Mouse (Mus musculus): ENCODE results near the gene Traf3. TPM values are rescaled to one million over a fixed set of nuclear protein-coding genes. Genes with fewer than 3 reads are reported as not detected.

The Traf3 gene
- polyA plus RNA-seq, 1 experiment from 2014 or later: 6.0 TPM

DNA sequence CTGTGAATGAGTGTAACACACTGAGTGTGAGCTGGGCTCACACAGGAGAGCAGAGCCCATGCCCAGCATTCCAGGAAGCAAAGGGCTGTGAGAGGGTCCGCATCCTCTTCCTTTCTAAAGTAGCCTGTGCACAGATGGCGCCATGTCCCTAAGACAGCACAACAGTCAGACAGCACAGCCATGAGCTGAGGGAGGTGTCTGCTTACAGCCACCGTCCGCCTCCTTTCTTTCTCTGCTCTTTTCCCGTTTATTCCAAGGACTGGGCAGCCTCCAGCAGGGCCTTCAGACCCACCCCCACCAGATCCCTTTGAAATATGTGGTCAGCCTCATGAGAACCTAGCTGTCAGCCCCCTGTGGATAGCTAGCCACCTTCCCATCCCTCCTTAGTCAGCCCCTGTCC is 99.0 kb downstream of the Traf3 start:
- H3K4me1 ChIP-seq (ENCODE audit: control insufficient read depth in 2 of 2, insufficient read depth in 2 of 2, low read length in 2 of 2): no peaks in the 10 kb centered on the region; a peak in 1 of 4 replicates
- H3K36me3 ChIP-seq (ENCODE audit: control insufficient read depth, insufficient read depth, low read length): peaks cover 30% of the 10 kb centered on the region
- no peak overlapping the region for H3K4me2 ChIP-seq (ENCODE audit: low read length)
- H3K4me3 ChIP-seq (ENCODE audit: control insufficient read depth in 1 of 2, insufficient read depth in 1 of 2, low read depth in 1 of 2, low read length in 2 of 2): no peak overlapping the region
- H3K9ac ChIP-seq (ENCODE audit: low read length): no peak overlapping the region
- no peaks in the 10 kb centered on the region for H3K9me3 ChIP-seq (ENCODE audit: control insufficient read depth, low read length)
- 75% methylated on average over 5 of the region's 5 CpGs for WGBS
- peaks cover 9% of the 10 kb centered on the region for H3K27me3 ChIP-seq (ENCODE audit: control insufficient read depth, insufficient read depth, low read length)
- no peak for ATAC-seq (ENCODE audit: insufficient number of reproducible peaks, insufficient read depth, low FRiP score, low read depth)
- H3K27ac ChIP-seq (replicated peaks in 1 of 2; ENCODE audit: control insufficient read depth in 1 of 2, insufficient read depth in 1 of 2, low read depth in 2 of 2, low read length in 2 of 2): no peak overlapping the region

DNA sequence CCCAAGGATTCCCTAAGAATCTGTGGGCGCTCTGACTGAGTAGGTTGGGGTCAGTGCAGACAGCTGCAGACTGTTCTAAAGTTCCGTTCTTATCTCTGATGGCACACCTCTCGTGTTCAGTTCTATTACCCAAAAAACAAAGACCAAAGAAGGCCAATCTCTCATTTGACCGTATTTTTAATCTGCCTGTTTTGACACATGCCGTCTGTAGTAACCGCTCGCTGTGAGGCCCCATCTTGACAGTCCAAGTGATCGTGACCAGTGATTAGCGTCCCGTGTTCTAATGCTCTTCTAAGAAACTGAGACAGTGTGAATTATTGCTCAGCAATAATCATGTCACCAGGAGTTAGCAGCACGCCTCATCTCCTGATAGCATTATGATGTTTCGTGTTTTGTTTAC is 100.4 kb downstream of the Traf3 start:
- Histone ChIP-seq H3K4me2 (ENCODE audit: low read length) (no peak overlapping the region), H3K27ac (replicated peaks in 1 of 2; ENCODE audit: control insufficient read depth in 1 of 2, insufficient read depth in 1 of 2, low read depth in 2 of 2, low read length in 2 of 2) (no peak overlapping the region), H3K27me3 (ENCODE audit: control insufficient read depth, insufficient read depth, low read length) (peaks cover 23% of the 10 kb centered on the region), H3K9me3 (ENCODE audit: control insufficient read depth, low read length) (no peaks in the 10 kb centered on the region), H3K4me3 (ENCODE audit: control insufficient read depth in 1 of 2, insufficient read depth in 1 of 2, low read depth in 1 of 2, low read length in 2 of 2) (no peak overlapping the region), H3K4me1 (ENCODE audit: control insufficient read depth in 2 of 2, insufficient read depth in 2 of 2, low read length in 2 of 2) (no peaks in the 10 kb centered on the region; a peak in 1 of 4 replicates), H3K36me3 (ENCODE audit: control insufficient read depth, insufficient read depth, low read length) (peaks cover 17% of the 10 kb centered on the region), H3K9ac (ENCODE audit: low read length) (no peak overlapping the region)
- no peak for ATAC-seq (ENCODE audit: insufficient number of reproducible peaks, insufficient read depth, low FRiP score, low read depth)
- WGBS: 85% methylated on average over 12 of the region's 12 CpGs

DNA sequence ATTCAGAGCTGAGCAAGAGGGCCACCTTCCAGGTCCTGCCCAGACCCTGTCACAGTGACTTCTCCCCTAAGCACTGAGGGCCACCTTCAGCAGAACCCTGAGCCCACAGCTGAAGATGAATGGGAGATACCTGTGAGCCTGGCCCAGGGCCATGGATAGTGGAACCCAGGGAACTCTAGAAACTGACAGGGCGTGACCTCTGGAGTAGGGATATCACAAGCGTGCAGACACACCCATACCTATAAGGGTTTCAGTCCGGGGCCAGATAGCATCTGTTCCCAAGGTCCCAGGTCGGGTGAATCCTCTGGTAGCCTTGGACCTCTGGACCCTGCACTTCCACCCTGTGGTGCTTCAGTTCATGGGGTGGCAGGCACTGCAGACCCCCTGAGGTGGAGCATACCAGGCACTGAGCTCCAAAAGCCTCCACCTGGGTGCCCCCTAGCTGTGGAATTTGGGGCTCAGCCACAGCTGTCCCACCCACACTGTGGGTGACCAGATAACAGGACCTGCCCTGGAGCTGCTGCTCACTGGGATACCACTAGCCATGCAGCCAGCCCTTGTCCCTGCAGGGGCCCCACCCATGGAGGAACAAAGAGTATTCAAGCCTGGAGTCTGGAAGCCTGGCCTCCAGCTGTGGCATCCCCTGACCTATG is 101.6 kb downstream of the Traf3 start:
- Histone ChIP-seq H3K9me3 (ENCODE audit: control insufficient read depth, low read length) (no peaks in the 10 kb centered on the region), H3K27ac (replicated peaks in 1 of 2; ENCODE audit: control insufficient read depth in 1 of 2, insufficient read depth in 1 of 2, low read depth in 2 of 2, low read length in 2 of 2) (no peak overlapping the region), H3K27me3 (ENCODE audit: control insufficient read depth, insufficient read depth, low read length) (peaks cover 35% of the 10 kb centered on the region), H3K36me3 (ENCODE audit: control insufficient read depth, insufficient read depth, low read length) (peaks cover 10% of the 10 kb centered on the region), H3K4me3 (ENCODE audit: control insufficient read depth in 1 of 2, insufficient read depth in 1 of 2, low read depth in 1 of 2, low read length in 2 of 2) (no peak overlapping the region), H3K4me2 (ENCODE audit: low read length) (no peak overlapping the region), H3K9ac (ENCODE audit: low read length) (no peak overlapping the region), H3K4me1 (ENCODE audit: control insufficient read depth in 2 of 2, insufficient read depth in 2 of 2, low read length in 2 of 2) (no peaks in the 10 kb centered on the region; a peak in 1 of 4 replicates)
- ATAC-seq (ENCODE audit: insufficient number of reproducible peaks, insufficient read depth, low FRiP score, low read depth): no peak
- WGBS: 69% methylated on average over 4 of the region's 4 CpGs

DNA sequence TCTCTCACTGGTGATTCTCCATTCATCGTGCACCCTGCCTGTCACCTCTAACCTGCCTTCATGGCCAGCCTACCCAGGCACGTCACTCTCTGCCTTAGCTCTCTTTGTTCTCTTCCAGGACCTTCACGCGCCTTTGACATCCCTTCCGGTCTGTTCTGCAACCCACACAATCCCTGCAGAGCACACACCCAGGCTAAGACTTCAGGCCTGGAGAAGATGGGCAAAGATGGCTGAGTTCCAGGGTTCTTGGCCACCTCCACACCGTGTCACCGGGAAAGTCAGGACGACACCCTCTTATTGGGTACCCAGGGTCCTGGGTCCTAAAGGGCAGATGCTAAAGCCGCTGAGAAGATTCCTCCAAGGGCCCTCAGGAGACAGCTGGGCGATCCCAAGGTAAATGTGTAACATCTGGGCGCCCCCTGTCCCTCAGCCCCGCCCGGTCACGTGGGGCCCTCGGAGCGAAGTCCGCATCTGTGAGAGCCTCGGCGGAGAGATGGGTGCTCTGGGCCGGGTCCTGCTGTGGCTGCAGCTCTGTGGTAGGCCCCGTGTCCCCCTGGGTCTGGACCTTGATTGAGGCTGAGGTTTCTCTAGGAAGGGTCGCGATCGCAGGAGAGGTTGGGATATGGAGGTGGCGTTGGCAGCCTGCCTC is 104.6 kb downstream of the Traf3 start, which contains the start of gene Amn:
Amn (plus strand) TSS at position 467 of the 649 bp plus-strand sequence.
- H3K4me2 ChIP-seq (ENCODE audit: low read length): 0 out of 2 replicates have a peak within 1 kb of the TSS, but pooled peaks have one; percentile 22
- peaks cover 64% of the 10 kb centered on the region for H3K27me3 ChIP-seq (ENCODE audit: control insufficient read depth, insufficient read depth, low read length)
- peak within 1 kb of the TSS in 1 of 2 experiments; percentile 21; a peak in 2 of 4 replicates for H3K4me3 ChIP-seq (ENCODE audit: control insufficient read depth in 1 of 2, insufficient read depth in 1 of 2, low read depth in 1 of 2, low read length in 2 of 2)
- WGBS: 27% methylated on average over 25 of the region's 25 CpGs
- no peak within 1 kb of the TSS for H3K9ac ChIP-seq (ENCODE audit: low read length)
- no peaks in the 10 kb centered on the region for H3K36me3 ChIP-seq (ENCODE audit: control insufficient read depth, insufficient read depth, low read length)
- no peak for ATAC-seq (ENCODE audit: insufficient number of reproducible peaks, insufficient read depth, low FRiP score, low read depth)
- no peak within 1 kb of the TSS for H3K27ac ChIP-seq (replicated peaks in 1 of 2; ENCODE audit: control insufficient read depth in 1 of 2, insufficient read depth in 1 of 2, low read depth in 2 of 2, low read length in 2 of 2)
- H3K9me3 ChIP-seq (ENCODE audit: control insufficient read depth, low read length): no peaks in the 10 kb centered on the region
- H3K4me1 ChIP-seq (ENCODE audit: control insufficient read depth in 2 of 2, insufficient read depth in 2 of 2, low read length in 2 of 2): peaks cover 13 to 20% of the 10 kb centered on the region in 2 experiments; a peak in 3 of 4 replicates

DNA sequence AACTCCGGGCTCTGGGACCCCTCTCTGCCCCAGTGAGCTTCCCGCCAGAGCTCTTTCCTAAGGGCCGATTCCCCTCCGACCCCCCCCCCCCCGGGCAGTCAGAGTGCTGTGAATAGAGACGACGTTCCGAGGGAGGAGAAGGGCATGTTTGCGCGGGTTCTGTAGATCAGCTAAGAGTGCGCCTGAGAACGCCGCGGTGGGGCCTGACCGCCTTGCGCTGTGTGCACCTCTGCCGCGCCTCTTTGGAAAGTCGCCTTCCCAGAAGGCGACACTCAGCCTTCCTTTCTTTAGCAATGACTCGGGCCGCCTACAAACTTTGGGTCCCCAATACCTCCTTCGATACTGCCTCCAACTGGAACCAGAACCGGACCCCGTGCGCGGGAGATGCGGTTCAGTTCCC is 105.2 kb downstream of the Traf3 start:
- H3K9ac ChIP-seq (ENCODE audit: low read length): no peak overlapping the region
- no peak overlapping the region for H3K27ac ChIP-seq (replicated peaks in 1 of 2; ENCODE audit: control insufficient read depth in 1 of 2, insufficient read depth in 1 of 2, low read depth in 2 of 2, low read length in 2 of 2)
- H3K27me3 ChIP-seq (ENCODE audit: control insufficient read depth, insufficient read depth, low read length): peaks cover 71% of the 10 kb centered on the region
- 0 out of 2 replicates have a peak overlapping the region, but pooled peaks have one; percentile 22 for H3K4me2 ChIP-seq (ENCODE audit: low read length)
- WGBS: 6% methylated on average over 25 of the region's 28 CpGs
- no peak for ATAC-seq (ENCODE audit: insufficient number of reproducible peaks, insufficient read depth, low FRiP score, low read depth)
- peaks cover 13 to 21% of the 10 kb centered on the region in 2 experiments; a peak in 3 of 4 replicates for H3K4me1 ChIP-seq (ENCODE audit: control insufficient read depth in 2 of 2, insufficient read depth in 2 of 2, low read length in 2 of 2)
- no peaks in the 10 kb centered on the region for H3K9me3 ChIP-seq (ENCODE audit: control insufficient read depth, low read length)
- no peaks in the 10 kb centered on the region for H3K36me3 ChIP-seq (ENCODE audit: control insufficient read depth, insufficient read depth, low read length)
- H3K4me3 ChIP-seq (ENCODE audit: control insufficient read depth in 1 of 2, insufficient read depth in 1 of 2, low read depth in 1 of 2, low read length in 2 of 2): peak overlapping the region in 1 of 2 experiments; percentile 21; a peak in 2 of 4 replicates

DNA sequence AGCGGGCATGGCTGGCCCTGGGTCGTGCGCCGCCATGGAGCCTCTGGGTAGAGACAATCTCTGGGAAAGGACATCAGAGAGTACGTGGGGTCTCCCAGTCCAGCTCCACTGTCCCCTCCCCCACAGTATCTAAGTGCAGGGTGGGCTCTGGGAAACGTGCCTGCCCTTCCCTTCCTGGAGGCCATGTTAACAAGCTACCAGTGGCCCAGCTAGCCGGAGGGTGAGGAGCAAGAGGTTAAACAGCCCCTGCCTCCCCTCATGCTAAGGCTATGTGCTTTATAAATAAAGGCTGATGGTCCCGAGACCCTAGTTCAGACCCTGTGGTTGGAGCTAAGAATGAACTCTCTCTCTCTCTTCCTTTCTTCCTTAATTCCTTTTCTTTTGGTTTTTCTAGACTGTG is 105.8 kb downstream of the Traf3 start:
- Histone ChIP-seq H3K27ac (replicated peaks in 1 of 2; ENCODE audit: control insufficient read depth in 1 of 2, insufficient read depth in 1 of 2, low read depth in 2 of 2, low read length in 2 of 2) (no peak overlapping the region), H3K4me1 (ENCODE audit: control insufficient read depth in 2 of 2, insufficient read depth in 2 of 2, low read length in 2 of 2) (peaks cover 13 to 21% of the 10 kb centered on the region in 2 experiments; a peak in 3 of 4 replicates), H3K27me3 (ENCODE audit: control insufficient read depth, insufficient read depth, low read length) (peaks cover 76% of the 10 kb centered on the region), H3K36me3 (ENCODE audit: control insufficient read depth, insufficient read depth, low read length) (no peaks in the 10 kb centered on the region), H3K4me3 (ENCODE audit: control insufficient read depth in 1 of 2, insufficient read depth in 1 of 2, low read depth in 1 of 2, low read length in 2 of 2) (peak overlapping the region in 1 of 2 experiments; percentile 21; a peak in 1 of 4 replicates), H3K9me3 (ENCODE audit: control insufficient read depth, low read length) (no peaks in the 10 kb centered on the region), H3K4me2 (ENCODE audit: low read length) (0 out of 2 replicates have a peak overlapping the region, but pooled peaks have one; percentile 22), H3K9ac (ENCODE audit: low read length) (no peak overlapping the region)
- 21% methylated on average over 8 of the region's 8 CpGs for WGBS
- ATAC-seq (ENCODE audit: insufficient number of reproducible peaks, insufficient read depth, low FRiP score, low read depth): no peak

DNA sequence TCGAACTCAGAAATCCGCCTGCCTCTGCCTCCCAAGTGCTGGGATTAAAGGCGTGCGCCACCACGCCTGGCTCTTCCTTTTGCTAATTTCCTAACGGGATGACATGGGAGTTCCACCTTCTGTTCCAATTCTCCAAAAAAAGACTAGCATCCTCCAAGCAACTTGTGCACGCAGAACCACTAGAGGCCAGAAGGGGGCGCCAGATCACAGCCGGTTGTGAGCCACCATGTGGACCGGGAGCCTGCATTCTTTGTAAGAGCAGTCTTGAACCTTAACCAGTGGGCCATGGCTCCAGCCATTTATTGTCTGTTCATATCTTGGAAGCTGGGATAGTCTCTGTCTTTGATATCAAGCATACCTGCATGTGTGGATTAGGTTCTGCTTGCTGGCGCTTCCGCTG is 106.2 kb downstream of the Traf3 start:
- peaks cover 13 to 21% of the 10 kb centered on the region in 2 experiments; a peak in 3 of 4 replicates for H3K4me1 ChIP-seq (ENCODE audit: control insufficient read depth in 2 of 2, insufficient read depth in 2 of 2, low read length in 2 of 2)
- H3K9me3 ChIP-seq (ENCODE audit: control insufficient read depth, low read length): no peaks in the 10 kb centered on the region
- WGBS: 22% methylated on average over 12 of the region's 12 CpGs
- H3K4me3 ChIP-seq (ENCODE audit: control insufficient read depth in 1 of 2, insufficient read depth in 1 of 2, low read depth in 1 of 2, low read length in 2 of 2): no peak overlapping the region
- no peaks in the 10 kb centered on the region for H3K36me3 ChIP-seq (ENCODE audit: control insufficient read depth, insufficient read depth, low read length)
- H3K27ac ChIP-seq (replicated peaks in 1 of 2; ENCODE audit: control insufficient read depth in 1 of 2, insufficient read depth in 1 of 2, low read depth in 2 of 2, low read length in 2 of 2): no peak overlapping the region
- no peak overlapping the region for H3K9ac ChIP-seq (ENCODE audit: low read length)
- ATAC-seq (ENCODE audit: insufficient number of reproducible peaks, insufficient read depth, low FRiP score, low read depth): no peak
- no peak overlapping the region for H3K4me2 ChIP-seq (ENCODE audit: low read length)
- peaks cover 81% of the 10 kb centered on the region for H3K27me3 ChIP-seq (ENCODE audit: control insufficient read depth, insufficient read depth, low read length)

Data from heart, embryonic 14.5 days (tissue).